Mouse (Mus musculus) heart, embryonic 12.5 days (tissue): ENCODE measurements around the gene Itgb2. TPM values are rescaled to one million over a fixed set of nuclear protein-coding genes. Genes with fewer than 3 reads are reported as not detected.

Source experiments
- ATAC-seq: fragments of 200-750 bp; cut with Nextera tagmentation; 2 replicates; pipeline ENCODE4 v1.8.0; 2017; ENCODE audit warnings: moderate TSS enrichment, moderate library complexity; ENCODE audit not compliant: insufficient number of reproducible peaks, low FRiP score
- H3K27ac ChIP-seq: fragments of 300-500 bp; sonication (generic); 2 replicates; pipeline ENCODE4 v1.5.1; 2016; ENCODE audit warnings: mild to moderate bottlenecking, moderate library complexity; ENCODE audit not compliant: poor library complexity, severe bottlenecking
- H3K27me3 ChIP-seq: fragments of 300-500 bp; sonication (generic); replicated peaks from 2 replicates; pipeline ENCODE4 v1.6.1; 2016; ENCODE audit warnings: mild to moderate bottlenecking, moderate library complexity
- H3K36me3 ChIP-seq: fragments of 300-500 bp; sonication (generic); 2 replicates; pipeline ENCODE4 v1.6.1; 2016; ENCODE audit warnings: mild to moderate bottlenecking, moderate library complexity
- H3K4me1 ChIP-seq: fragments of 300-500 bp; sonication (generic); replicated peaks from 2 replicates; pipeline ENCODE4 v1.6.1; 2016; ENCODE audit warnings: mild to moderate bottlenecking
- H3K4me2 ChIP-seq: fragments of 300-500 bp; sonication (generic); 2 replicates; pipeline ENCODE4 v1.6.1; 2016; ENCODE audit warnings: mild to moderate bottlenecking, moderate library complexity
- H3K4me3 ChIP-seq: fragments of 300-500 bp; sonication (generic); 2 replicates; pipeline ENCODE4 v1.5.1; 2016; ENCODE audit warnings: mild to moderate bottlenecking
- H3K9ac ChIP-seq: fragments of 300-500 bp; sonication (generic); 2 replicates; pipeline ENCODE4 v1.6.1; 2016; ENCODE audit warnings: mild to moderate bottlenecking, moderate library complexity
- H3K9me3 ChIP-seq: fragments of 300-500 bp; sonication (generic); replicated peaks from 2 replicates; pipeline ENCODE4 v1.6.1; 2016; ENCODE audit warnings: mild to moderate bottlenecking, moderate library complexity
- WGBS: fragments of 180-500 bp; shearing (Covaris S2); methylation state at CpG from one replicate; pipeline ENCODE4 v1.1.7; 2016; 5-methylcytosine and 5-hydroxymethylcytosine counted together
- polyA plus RNA-seq: library from polyadenylated mRNA; unstranded; fragments of >200 nt; fragmentation: Nextera tagmentation; extraction: Ambion mirVana; gene quantifications from 2 replicates; pipeline ENCODE4 v1.2.1, GENCODE M21; 2016

Itgb2 gene
- polyA plus RNA-seq: 1.5 and 2.5 TPM in 2 replicates

DNA sequence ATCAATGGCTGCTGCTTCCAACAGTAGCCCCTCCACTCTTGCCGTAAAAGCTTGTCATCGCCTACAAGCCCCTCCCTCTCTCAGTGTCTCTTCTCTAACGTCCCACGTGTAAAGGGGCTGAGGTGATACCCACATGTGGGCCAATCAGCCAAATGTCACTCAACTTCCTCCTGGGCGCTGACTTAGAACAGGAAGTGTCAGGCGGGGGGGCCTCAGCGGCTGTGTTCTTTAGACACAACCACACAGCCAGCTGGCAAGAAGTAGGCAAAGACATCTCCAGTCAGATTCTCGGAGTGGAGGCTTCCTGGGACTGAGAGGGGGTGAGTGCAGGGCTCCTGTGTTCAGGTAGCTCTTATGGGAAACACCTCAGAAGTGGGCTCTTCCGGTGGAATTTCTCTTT is at the start of gene Itgb2:
Gene Itgb2, plus strand, starts transcription at position 113 of the 400 bp plus-strand sequence.
- Histone ChIP-seq H3K9me3 (no peaks in the 10 kb centered on the region), H3K4me2 (0 out of 2 replicates have a peak within 1 kb of the TSS, but pooled peaks have one; percentile 2), H3K36me3 (no peaks in the 10 kb centered on the region), H3K27ac (peak within 1 kb of the TSS; percentile 8; the same call in 1 of the 2 replicates), H3K4me1 (peaks cover 24% of the 10 kb centered on the region), H3K4me3 (no peak within 1 kb of the TSS), H3K27me3 (peaks cover 5% of the 10 kb centered on the region; the same call in 1 of the 2 replicates), H3K9ac (no peak within 1 kb of the TSS)
- no peak for ATAC-seq
- WGBS: 42% methylated on average over 9 of the region's 9 CpGs

DNA sequence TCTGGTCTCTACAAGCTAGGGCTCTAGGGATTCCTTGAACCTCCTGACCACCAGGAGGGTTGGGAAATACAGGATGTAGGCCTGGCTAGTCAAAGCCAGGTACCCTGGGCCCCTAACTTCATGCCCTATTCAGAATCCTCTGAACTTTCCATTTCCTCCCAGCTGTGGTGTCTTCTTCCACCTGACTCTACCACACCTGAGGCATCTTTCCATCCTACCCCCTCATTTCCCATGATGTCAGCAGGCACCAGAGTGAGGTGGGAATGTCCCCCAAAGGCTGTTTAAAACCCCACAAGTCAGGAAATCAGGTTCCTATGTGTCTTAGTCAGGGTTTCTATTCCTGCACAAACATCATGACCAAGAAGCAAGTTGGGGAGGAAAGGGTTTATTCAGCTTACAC is 48.2 kb upstream of the Itgb2 start:
- H3K4me3 ChIP-seq: no peak overlapping the region
- H3K9me3 ChIP-seq: no peaks in the 10 kb centered on the region
- H3K4me2 ChIP-seq: no peak overlapping the region
- H3K4me1 ChIP-seq: peaks cover 56% of the 10 kb centered on the region
- H3K9ac ChIP-seq: no peak overlapping the region
- H3K36me3 ChIP-seq: peaks cover 6% of the 10 kb centered on the region
- H3K27me3 ChIP-seq: no peaks in the 10 kb centered on the region
- H3K27ac ChIP-seq: no peak overlapping the region
- ATAC-seq: no peak

DNA sequence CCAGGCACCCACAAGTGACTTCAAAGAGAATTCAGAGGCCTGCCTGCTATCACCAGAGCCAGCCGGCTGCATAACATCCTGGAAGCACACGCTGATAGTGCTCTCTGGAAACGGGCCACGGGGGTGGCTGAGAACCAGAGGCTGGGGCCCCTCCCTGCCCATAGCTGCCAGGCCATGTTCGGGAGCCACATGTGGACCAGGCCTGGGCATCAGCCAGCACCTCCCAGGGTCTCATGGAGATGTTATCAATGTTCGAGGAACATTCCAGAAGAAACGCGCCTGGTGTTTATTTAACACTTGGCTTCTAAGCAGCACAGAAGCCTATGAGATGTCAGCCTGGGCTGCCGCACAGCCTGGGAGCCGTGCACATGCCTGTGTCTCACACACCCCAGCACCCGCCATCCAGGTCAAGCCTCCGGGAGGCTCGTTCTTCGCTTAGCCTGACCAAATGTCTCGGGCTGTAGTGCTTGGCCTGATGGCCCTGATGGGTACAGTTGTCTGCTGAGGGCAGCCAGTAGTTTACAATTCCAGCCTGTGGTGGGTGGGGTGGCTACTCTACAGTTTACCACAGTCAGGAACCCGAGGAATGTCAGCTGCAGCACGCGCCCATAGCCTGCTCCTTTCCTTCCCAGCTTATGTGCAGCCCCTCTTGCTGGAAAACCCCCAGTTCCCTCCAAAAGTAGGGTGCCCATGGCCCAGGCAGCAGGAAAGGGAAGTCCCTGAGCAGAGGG is 45.7 kb upstream of the Itgb2 start:
- Histone ChIP-seq H3K4me1 (peaks cover 54% of the 10 kb centered on the region), H3K4me2 (peak overlapping the region; percentile 45), H3K4me3 (no peak overlapping the region), H3K36me3 (peaks cover 31% of the 10 kb centered on the region), H3K27ac (peak overlapping the region; percentile 82), H3K9ac (peak overlapping the region; percentile 46; the same call in 1 of the 2 replicates), H3K9me3 (no peaks in the 10 kb centered on the region), H3K27me3 (no peaks in the 10 kb centered on the region)
- 8% methylated on average over 18 of the region's 18 CpGs for WGBS
- ATAC-seq: peak; percentile 85

DNA sequence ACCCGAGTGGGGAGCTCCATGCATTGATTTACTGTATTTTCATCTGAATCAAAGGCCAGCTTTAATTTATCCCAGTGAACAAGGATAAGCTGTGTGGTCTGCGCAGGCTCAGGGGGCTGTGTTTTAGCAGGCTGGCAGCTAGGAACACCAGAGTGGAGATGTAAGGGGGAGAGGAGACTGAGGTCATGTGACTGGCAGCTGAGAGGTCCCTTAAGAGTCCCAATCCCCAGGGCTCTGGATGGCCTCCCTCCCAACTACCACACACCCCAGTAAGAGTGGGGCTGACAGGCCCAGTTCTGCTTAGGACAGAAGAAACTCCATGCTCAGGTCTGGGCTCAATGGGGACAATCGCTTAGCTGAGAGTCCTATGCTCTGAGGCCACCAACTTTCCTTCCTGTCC is 44.3 kb upstream of the Itgb2 start:
- ATAC-seq: no peak
- H3K4me1 ChIP-seq: peaks cover 40% of the 10 kb centered on the region
- H3K36me3 ChIP-seq: peaks cover 43% of the 10 kb centered on the region

DNA sequence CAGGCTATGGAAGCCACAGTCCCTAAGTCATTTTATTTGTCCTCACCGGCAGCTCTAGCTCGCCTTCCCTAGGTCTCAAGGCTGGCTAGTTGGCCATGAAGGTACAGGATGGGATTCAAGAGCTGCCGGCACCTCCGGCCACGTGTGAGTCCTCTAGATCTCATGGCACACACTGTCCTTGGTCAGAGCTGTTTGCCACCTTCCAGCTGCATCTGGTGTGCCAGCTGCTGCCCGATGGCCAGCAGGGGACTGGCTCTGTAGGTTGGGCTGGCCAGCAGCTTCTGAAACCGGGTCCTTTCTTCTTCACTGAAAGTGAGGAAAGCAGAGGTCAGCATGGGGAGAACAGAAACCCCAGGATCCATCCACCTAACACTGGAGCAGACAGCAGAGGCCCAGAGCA is 41.9 kb upstream of the Itgb2 start:
- no peak for ATAC-seq
- peaks cover 33% of the 10 kb centered on the region for H3K4me1 ChIP-seq
- H3K4me3 ChIP-seq: no peak overlapping the region
- H3K27ac ChIP-seq: no peak overlapping the region
- H3K9ac ChIP-seq: no peak overlapping the region
- peaks cover 3% of the 10 kb centered on the region; the same call in 1 of the 2 replicates for H3K9me3 ChIP-seq
- H3K27me3 ChIP-seq: no peaks in the 10 kb centered on the region
- H3K36me3 ChIP-seq: peaks cover 58% of the 10 kb centered on the region
- WGBS: 93% methylated on average over 7 of the region's 7 CpGs
- H3K4me2 ChIP-seq: no peak overlapping the region

More for the DNA sequence above, 44.3 kb upstream of the Itgb2 start:
- no peaks in the 10 kb centered on the region for H3K9me3 ChIP-seq
- no peak overlapping the region for H3K27ac ChIP-seq
- no peaks in the 10 kb centered on the region for H3K27me3 ChIP-seq
- 74% methylated on average over 3 of the region's 3 CpGs for WGBS
- 0 out of 2 replicates have a peak overlapping the region, but pooled peaks have one; percentile 11 for H3K9ac ChIP-seq
- H3K4me2 ChIP-seq: no peak overlapping the region
- H3K4me3 ChIP-seq: no peak overlapping the region

DNA sequence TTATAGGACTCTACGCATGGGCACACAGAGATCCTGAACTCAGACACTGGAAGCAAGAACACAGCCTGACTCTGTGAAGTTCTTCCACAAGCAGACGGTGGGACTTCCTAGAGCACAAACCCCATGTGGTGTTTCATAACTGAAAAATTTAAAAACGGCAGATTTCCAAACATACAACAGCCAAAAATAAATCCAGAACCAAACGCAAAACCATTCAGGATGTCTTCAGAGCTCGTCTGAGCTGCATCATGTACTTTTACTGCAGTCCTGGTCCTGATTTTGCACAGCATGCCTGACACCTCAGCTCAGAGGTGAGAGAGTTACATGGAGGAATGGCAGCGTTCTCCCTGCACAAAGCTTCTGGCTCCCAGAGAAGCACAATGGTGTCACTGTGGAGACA is 38.5 kb upstream of the Itgb2 start:
- Histone ChIP-seq H3K36me3 (peaks cover 84% of the 10 kb centered on the region), H3K27me3 (no peaks in the 10 kb centered on the region), H3K27ac (no peak overlapping the region), H3K4me1 (no peaks in the 10 kb centered on the region), H3K4me3 (no peak overlapping the region), H3K9ac (no peak overlapping the region), H3K9me3 (peaks cover 3% of the 10 kb centered on the region; the same call in 1 of the 2 replicates), H3K4me2 (no peak overlapping the region)
- WGBS: 85% methylated on average over 6 of the region's 6 CpGs
- no peak for ATAC-seq

DNA sequence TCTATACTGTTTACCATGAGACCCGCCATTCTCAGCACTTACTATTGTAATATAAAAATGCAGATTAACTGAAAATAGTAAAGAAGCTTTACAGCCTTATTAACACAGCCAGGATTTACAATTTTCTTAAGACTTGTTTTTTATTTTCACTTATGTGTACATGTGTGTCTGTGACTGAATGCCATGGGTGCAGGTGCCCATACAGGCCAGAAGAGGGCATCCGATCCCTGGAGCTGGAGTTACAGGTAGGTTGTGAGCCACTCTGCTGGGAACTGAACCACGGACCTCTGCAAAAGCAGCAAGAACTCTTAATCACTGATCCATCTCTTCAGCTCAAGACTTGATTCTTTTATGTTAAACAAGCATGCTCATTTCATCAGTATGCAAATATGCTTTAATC is 37.2 kb upstream of the Itgb2 start:
- Histone ChIP-seq H3K9me3 (peaks cover 3% of the 10 kb centered on the region; the same call in 1 of the 2 replicates), H3K27me3 (no peaks in the 10 kb centered on the region), H3K36me3 (peaks cover 84% of the 10 kb centered on the region), H3K27ac (no peak overlapping the region), H3K4me2 (no peak overlapping the region), H3K4me1 (no peaks in the 10 kb centered on the region), H3K9ac (no peak overlapping the region), H3K4me3 (no peak overlapping the region)
- 94% methylated on average over 3 of the region's 3 CpGs for WGBS
- ATAC-seq: no peak

DNA sequence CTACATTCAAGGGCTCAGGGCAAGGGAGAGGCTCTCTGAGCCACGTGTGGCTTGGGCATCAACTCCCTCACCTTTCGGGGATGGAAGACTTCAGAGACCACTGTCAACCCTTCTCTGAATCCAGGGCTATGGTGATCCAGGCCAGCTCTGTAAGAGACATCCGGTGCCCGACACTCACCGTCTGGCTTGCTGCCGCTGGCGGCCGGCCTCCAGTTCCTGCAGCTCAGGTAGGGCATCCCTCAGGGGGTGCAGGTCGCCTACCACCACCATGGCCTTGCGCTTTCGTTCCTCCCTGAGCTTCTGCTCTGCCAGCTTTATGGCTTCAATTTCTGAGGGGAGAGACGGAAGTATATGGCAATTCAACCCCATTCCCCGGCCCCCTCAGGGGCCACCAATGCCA is 32.9 kb upstream of the Itgb2 start:
- Histone ChIP-seq H3K27ac (no peak overlapping the region), H3K36me3 (peaks cover 73% of the 10 kb centered on the region)
- WGBS: 92% methylated on average over 13 of the region's 13 CpGs

DNA sequence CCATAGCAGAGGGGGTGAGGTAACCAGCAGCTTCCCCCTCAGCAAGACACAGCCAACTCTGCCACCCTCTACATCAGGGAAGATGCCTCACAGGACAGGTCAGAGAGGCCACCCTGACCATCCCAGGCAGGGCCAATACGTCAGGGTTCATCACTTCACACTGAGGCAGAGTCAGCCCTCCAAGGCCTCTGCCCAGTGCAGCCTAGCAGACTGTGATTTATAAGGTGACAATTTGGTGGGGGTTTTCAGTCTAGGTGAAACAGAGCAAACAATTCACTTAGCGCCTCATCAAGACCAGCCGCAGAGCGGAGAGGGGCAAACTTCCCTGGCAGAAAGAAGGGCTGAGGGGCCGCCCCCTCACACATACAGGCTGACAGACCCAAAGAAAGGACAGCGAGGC is 31.8 kb upstream of the Itgb2 start:
- WGBS: 71% methylated on average over 6 of the region's 6 CpGs

More for the DNA sequence above, 32.9 kb upstream of the Itgb2 start:
- no peak overlapping the region for H3K9ac ChIP-seq
- no peaks in the 10 kb centered on the region for H3K27me3 ChIP-seq
- no peak overlapping the region for H3K4me3 ChIP-seq
- H3K9me3 ChIP-seq: peaks cover 3% of the 10 kb centered on the region; the same call in 1 of the 2 replicates
- no peak overlapping the region for H3K4me2 ChIP-seq
- peaks cover 10% of the 10 kb centered on the region for H3K4me1 ChIP-seq
- no peak for ATAC-seq

DNA sequence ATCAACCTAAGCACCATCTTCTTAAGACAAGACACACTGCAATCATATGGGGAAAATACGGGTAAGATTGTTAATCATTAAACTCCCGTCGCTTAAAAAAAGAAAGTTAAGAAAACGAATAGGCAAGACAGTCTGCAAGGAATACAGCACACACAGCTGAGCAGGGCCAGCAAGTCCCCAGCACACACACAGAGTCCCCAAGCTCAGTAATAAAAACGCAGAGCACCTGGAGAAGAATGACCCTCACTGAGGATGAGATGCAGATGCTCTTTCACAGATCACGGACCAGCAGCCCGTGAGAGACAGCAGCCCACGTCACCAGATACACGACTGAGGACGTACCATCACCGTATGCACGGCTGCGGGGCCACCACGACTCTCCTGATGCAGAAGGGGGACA is 29.4 kb upstream of the Itgb2 start:
- Histone ChIP-seq H3K36me3 (peaks cover 69% of the 10 kb centered on the region), H3K27ac (no peak overlapping the region), H3K9ac (no peak overlapping the region), H3K27me3 (no peaks in the 10 kb centered on the region), H3K4me2 (no peak overlapping the region), H3K4me3 (no peak overlapping the region), H3K9me3 (no peaks in the 10 kb centered on the region), H3K4me1 (peaks cover 10% of the 10 kb centered on the region)
- no peak for ATAC-seq
- 85% methylated on average over 14 of the region's 14 CpGs for WGBS

More for the DNA sequence above, 31.8 kb upstream of the Itgb2 start:
- no peak overlapping the region for H3K4me2 ChIP-seq
- no peak overlapping the region for H3K4me3 ChIP-seq
- H3K27me3 ChIP-seq: no peaks in the 10 kb centered on the region
- ATAC-seq: no peak
- no peaks in the 10 kb centered on the region for H3K9me3 ChIP-seq
- no peak overlapping the region for H3K27ac ChIP-seq
- H3K9ac ChIP-seq: no peak overlapping the region
- H3K36me3 ChIP-seq: peaks cover 73% of the 10 kb centered on the region
- H3K4me1 ChIP-seq: peaks cover 10% of the 10 kb centered on the region

DNA sequence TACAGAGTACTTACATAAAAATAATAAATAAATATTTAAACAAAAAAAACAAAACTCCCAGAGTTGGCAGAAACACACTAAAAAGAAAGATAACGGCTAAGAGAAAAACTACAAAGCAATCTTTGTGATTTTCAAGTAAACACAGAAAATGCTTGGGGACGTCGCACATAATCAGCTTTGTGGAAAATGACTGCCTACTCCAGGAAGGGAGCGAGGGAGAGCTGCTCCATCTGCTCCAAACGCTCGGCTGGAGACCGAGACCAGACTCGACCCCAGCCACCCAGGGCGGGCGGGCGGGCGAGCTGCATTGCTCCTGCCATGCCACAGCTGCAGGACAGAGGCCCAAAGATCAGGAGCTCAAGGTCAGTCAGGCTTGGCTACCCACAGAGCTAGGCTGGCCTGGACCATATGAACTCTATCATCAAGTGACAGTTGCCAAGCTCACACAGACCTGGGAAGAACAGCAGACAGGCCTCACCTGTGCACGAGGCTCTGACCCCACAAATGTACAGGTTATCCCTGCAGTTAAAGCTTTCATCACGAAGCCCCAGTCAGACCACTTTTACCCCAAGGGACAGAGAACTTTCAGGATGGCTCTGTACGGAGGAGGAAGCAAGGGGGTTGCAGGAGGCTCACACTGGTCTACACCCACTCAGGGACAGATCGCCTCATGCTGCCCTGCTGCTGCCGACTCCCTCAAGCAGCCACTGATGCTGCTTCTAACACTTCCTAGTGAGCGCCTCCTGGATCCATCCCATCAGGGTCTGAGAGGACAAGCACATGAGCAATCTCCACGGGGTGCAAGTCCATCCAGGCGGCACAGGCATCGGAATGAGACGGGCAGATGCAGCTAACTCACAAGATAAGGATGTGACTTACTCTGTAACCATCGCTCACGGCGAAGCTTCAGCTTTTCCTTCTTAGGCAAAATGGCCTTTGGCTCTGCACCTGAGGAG is 26.8 kb upstream of the Itgb2 start:
- H3K4me1 ChIP-seq: peaks cover 9% of the 10 kb centered on the region
- H3K4me3 ChIP-seq: no peak overlapping the region
- H3K4me2 ChIP-seq: no peak overlapping the region
- no peak for ATAC-seq
- H3K27ac ChIP-seq: no peak overlapping the region
- no peaks in the 10 kb centered on the region for H3K27me3 ChIP-seq
- no peaks in the 10 kb centered on the region for H3K9me3 ChIP-seq
- no peak overlapping the region for H3K9ac ChIP-seq
- WGBS: 86% methylated on average over 25 of the region's 25 CpGs
- H3K36me3 ChIP-seq: peaks cover 72% of the 10 kb centered on the region
